Mouse (Mus musculus) hindbrain, embryonic 11.5 days (tissue): ENCODE measurements around the gene Zfp941. TPM values are rescaled to one million over a fixed set of nuclear protein-coding genes. Genes with fewer than 3 reads are reported as not detected.

Source experiments
- ATAC-seq: fragments of 200-750 bp; cut with Nextera tagmentation; 2 replicates; pipeline ENCODE4 v1.8.0; 2017; ENCODE audit warnings: mild to moderate bottlenecking, moderate TSS enrichment, moderate library complexity; ENCODE audit not compliant: low FRiP score
- DNase-seq: peaks from one replicate; pipeline ENCODE4 v3.0.0-alpha.2; 2015; ENCODE audit warnings: low spot score
- H3K27ac ChIP-seq: fragments of 300-500 bp; sonication (generic); 2 replicates; pipeline ENCODE4 v1.5.1; 2014; ENCODE audit warnings: mild to moderate bottlenecking, low read depth, low read length
- H3K27me3 ChIP-seq: fragments of 300-500 bp; sonication (generic); 2 replicates; pipeline ENCODE4 v1.6.1; 2014; ENCODE audit warnings: mild to moderate bottlenecking, low read length, moderate library complexity, mixed read lengths; ENCODE audit not compliant: control insufficient read depth, insufficient read depth
- H3K36me3 ChIP-seq: fragments of 300-500 bp; sonication (generic); 2 replicates; pipeline ENCODE4 v1.6.1; 2014; ENCODE audit warnings: mild to moderate bottlenecking, low read length, moderate library complexity, mixed read lengths; ENCODE audit not compliant: control insufficient read depth, insufficient read depth
- H3K4me1 ChIP-seq: fragments of 300-500 bp; sonication (generic); replicated peaks from 2 replicates; pipeline ENCODE4 v1.6.1; 2014; ENCODE audit warnings: low read length, mixed read lengths; ENCODE audit not compliant: control insufficient read depth, insufficient read depth
- H3K4me2 ChIP-seq: fragments of 300-500 bp; sonication (generic); replicated peaks from 2 replicates; pipeline ENCODE4 v1.6.1; 2014; ENCODE audit warnings: mild to moderate bottlenecking, low read depth, low read length
- H3K4me3 ChIP-seq: fragments of 300-500 bp; sonication (generic); 2 replicates; pipeline ENCODE4 v1.5.1; 2014; ENCODE audit warnings: low read depth, low read length
- H3K9ac ChIP-seq: fragments of 300-500 bp; sonication (generic); 2 replicates; pipeline ENCODE4 v1.6.1; 2014; ENCODE audit warnings: low read depth, low read length
- H3K9me3 ChIP-seq: fragments of 300-500 bp; sonication (generic); 2 replicates; pipeline ENCODE4 v1.6.1; 2016; ENCODE audit warnings: low read length; ENCODE audit not compliant: control insufficient read depth
- WGBS: fragments of 180-500 bp; shearing (Covaris S2); extraction: QIAGEN DNeasy Blood & Tissue Kit; methylation state at CpG from one replicate; pipeline ENCODE4 v1.1.7; 2014; 5-methylcytosine and 5-hydroxymethylcytosine counted together
- polyA plus RNA-seq: library from polyadenylated mRNA; unstranded; fragments of >200 nt; fragmentation: Nextera tagmentation; extraction: Ambion mirVana; gene quantifications from 2 replicates; pipeline ENCODE4 v1.2.1, GENCODE M21; 2014

The Zfp941 gene
- polyA plus RNA-seq, 1 experiment from 2014 or later = 8.1 TPM

GRCm38 (mm10) chr7:140834968-140835757, 13.2 kb upstream of the Zfp941 start, which contains the start of gene Urah:
Gene Urah, plus strand, starts transcription at chr7:140835018.
- DNase-seq (no peak), ATAC-seq (no peak)
- Histone ChIP-seq H3K4me3 (no peak within 1 kb of the TSS), H3K27ac (no peak within 1 kb of the TSS), H3K9me3 (no peaks in the 10 kb centered on the region), H3K27me3 (no peaks in the 10 kb centered on the region), H3K36me3 (no peaks in the 10 kb centered on the region), H3K4me1 (no peaks in the 10 kb centered on the region), H3K4me2 (no peak within 1 kb of the TSS), H3K9ac (no peak within 1 kb of the TSS)
- WGBS = 42% methylated on average over 20 of the region's 20 CpGs

- ATAC-seq (no peak), DNase-seq (no peak)
- WGBS = 77% methylated on average over 4 of the region's 4 CpGs
- Histone ChIP-seq H3K9me3 (no peaks in the 10 kb centered on the region), H3K27ac (no peak overlapping the region), H3K9ac (no peak overlapping the region), H3K4me3 (no peak overlapping the region), H3K36me3 (no peaks in the 10 kb centered on the region), H3K4me2 (no peak overlapping the region), H3K27me3 (no peaks in the 10 kb centered on the region), H3K4me1 (no peaks in the 10 kb centered on the region)
These were observed 11.4 kb upstream of the Zfp941 start for GRCm38 (mm10) chr7:140833341-140833740.

GRCm38 (mm10) chr7:140831447-140831846, 9.5 kb upstream of the Zfp941 start:
- H3K27ac ChIP-seq = no peak overlapping the region
- no peak overlapping the region for H3K4me3 ChIP-seq
- DNase-seq (no peak), ATAC-seq (no peak)
- no peaks in the 10 kb centered on the region for H3K36me3 ChIP-seq
- 71% methylated on average over 6 of the region's 6 CpGs for WGBS
- no peaks in the 10 kb centered on the region for H3K9me3 ChIP-seq
- no peaks in the 10 kb centered on the region for H3K27me3 ChIP-seq
- no peaks in the 10 kb centered on the region for H3K4me1 ChIP-seq
- no peak overlapping the region for H3K9ac ChIP-seq
- H3K4me2 ChIP-seq = no peak overlapping the region

- Histone ChIP-seq H3K27me3 (no peaks in the 10 kb centered on the region), H3K9me3 (no peaks in the 10 kb centered on the region), H3K4me2 (no peak overlapping the region), H3K4me3 (no peak overlapping the region), H3K9ac (no peak overlapping the region), H3K27ac (no peak overlapping the region), H3K36me3 (no peaks in the 10 kb centered on the region), H3K4me1 (no peaks in the 10 kb centered on the region)
- 37% methylated on average over 8 of the region's 8 CpGs for WGBS
- DNase-seq (peak; percentile 37), ATAC-seq (no peak)
These were observed 6.3 kb upstream of the Zfp941 start for GRCm38 (mm10) chr7:140828171-140828881.

- Histone ChIP-seq H3K4me3 (no peak overlapping the region), H3K9ac (no peak overlapping the region), H3K4me1 (no peaks in the 10 kb centered on the region), H3K36me3 (no peaks in the 10 kb centered on the region), H3K27ac (no peak overlapping the region), H3K9me3 (no peaks in the 10 kb centered on the region), H3K27me3 (no peaks in the 10 kb centered on the region), H3K4me2 (no peak overlapping the region)
- DNase-seq (no peak), ATAC-seq (no peak)
- 89% methylated on average over 4 of the region's 4 CpGs for WGBS
These were observed 753 bp upstream of the Zfp941 start for GRCm38 (mm10) chr7:140822731-140823130.

- H3K36me3 ChIP-seq = no peaks in the 10 kb centered on the region
- H3K9ac ChIP-seq = peak overlapping the region; percentile 46; the same call in 1 of the 2 replicates
- no peaks in the 10 kb centered on the region for H3K9me3 ChIP-seq
- no peaks in the 10 kb centered on the region for H3K4me1 ChIP-seq
- DNase-seq (no peak), ATAC-seq (peak; percentile 52)
- H3K4me2 ChIP-seq = peak overlapping the region; percentile 57
- H3K27me3 ChIP-seq = no peaks in the 10 kb centered on the region
- peak overlapping the region; percentile 43 for H3K4me3 ChIP-seq
- H3K27ac ChIP-seq = no peak overlapping the region
- 48% methylated on average over 5 of the region's 5 CpGs for WGBS
These were observed 699 bp downstream of the Zfp941 start for GRCm38 (mm10) chr7:140821305-140821652.

GRCm38 (mm10) chr7:140820173-140820572, 1.8 kb downstream of the Zfp941 start:
- Histone ChIP-seq H3K9me3 (no peaks in the 10 kb centered on the region), H3K36me3 (no peaks in the 10 kb centered on the region), H3K4me3 (no peak overlapping the region), H3K27ac (no peak overlapping the region), H3K9ac (no peak overlapping the region), H3K4me1 (no peaks in the 10 kb centered on the region), H3K27me3 (no peaks in the 10 kb centered on the region), H3K4me2 (no peak overlapping the region)
- whole genome bisulfite sequencing = 74% methylated on average over 4 of the region's 4 CpGs
- no peak for ATAC-seq
- no peak for DNase-seq

- ATAC-seq (no peak), DNase-seq (no peak)
- Histone ChIP-seq H3K27ac (no peak overlapping the region), H3K9me3 (no peaks in the 10 kb centered on the region), H3K27me3 (no peaks in the 10 kb centered on the region), H3K4me2 (no peak overlapping the region), H3K9ac (no peak overlapping the region), H3K36me3 (no peaks in the 10 kb centered on the region), H3K4me1 (no peaks in the 10 kb centered on the region), H3K4me3 (no peak overlapping the region)
- 89% methylated on average over 12 of the region's 12 CpGs for WGBS
These were observed 9.1 kb downstream of the Zfp941 start for GRCm38 (mm10) chr7:140812850-140813249.

GRCm38 (mm10) chr7:140811714-140812113, 10.3 kb downstream of the Zfp941 start:
- Histone ChIP-seq H3K9ac (no peak overlapping the region), H3K36me3 (no peaks in the 10 kb centered on the region), H3K4me2 (no peak overlapping the region), H3K27ac (no peak overlapping the region), H3K9me3 (no peaks in the 10 kb centered on the region), H3K4me1 (no peaks in the 10 kb centered on the region), H3K4me3 (no peak overlapping the region), H3K27me3 (no peaks in the 10 kb centered on the region)
- no peak for DNase-seq
- no peak for ATAC-seq
- WGBS = 89% methylated on average over 13 of the region's 13 CpGs
